Mouse (Mus musculus) kidney, adult 18-20 months (tissue): ENCODE measurements around the gene Tyw3.
"Not testable (repeated sequence)": the region's sequence is repeated elsewhere in the genome, so short reads cannot be mapped to it uniquely, and the experiment has no call there.

Experiments
- DNase-seq: peaks from one replicate; pipeline ENCODE4 v3.0.0; 2021

Tyw3 gene

GRCm38 (mm10) chr3:154596934-154597554 is at the start of gene Tyw3:
TSS of gene Tyw3 (minus strand) at chr3:154597104.
- DNase-seq: peak; percentile 98

- no peak for DNase-seq
Observed at GRCm38 (mm10) chr3:154633091-154633490, 36.2 kb upstream of the Tyw3 start.

- not testable (repeated sequence) for DNase-seq
Observed at GRCm38 (mm10) chr3:154631281-154631680, 34.4 kb upstream of the Tyw3 start.

- DNase-seq: no peak
Observed at GRCm38 (mm10) chr3:154628284-154628683, 31.4 kb upstream of the Tyw3 start.

- DNase-seq: no peak
Observed at GRCm38 (mm10) chr3:154616106-154616505, 19.2 kb upstream of the Tyw3 start.

- no peak for DNase-seq
Observed at GRCm38 (mm10) chr3:154615304-154615703, 18.4 kb upstream of the Tyw3 start.

GRCm38 (mm10) chr3:154614771-154615170 is 17.9 kb upstream of the Tyw3 start:
- no peak for DNase-seq

GRCm38 (mm10) chr3:154611888-154612287 is 15.0 kb upstream of the Tyw3 start:
- DNase-seq: no peak

- no peak for DNase-seq
Observed at GRCm38 (mm10) chr3:154607896-154608295, 11.0 kb upstream of the Tyw3 start.

- DNase-seq: no peak
Observed at GRCm38 (mm10) chr3:154604871-154605270, 8.0 kb upstream of the Tyw3 start.

- DNase-seq: no peak
Observed at GRCm38 (mm10) chr3:154602141-154602540, 5.2 kb upstream of the Tyw3 start.

GRCm38 (mm10) chr3:154597561-154597960 is 657 bp upstream of the Tyw3 start:
- peak; percentile 73 for DNase-seq

GRCm38 (mm10) chr3:154596488-154596933 is 393 bp downstream of the Tyw3 start, which contains the start of gene Cryz:
TSS of gene Cryz (plus strand) at chr3:154596711.
- peak; percentile 96 for DNase-seq

GRCm38 (mm10) chr3:154594156-154594555 is 2.7 kb downstream of the Tyw3 start:
- no peak for DNase-seq

GRCm38 (mm10) chr3:154593596-154593995 is 3.3 kb downstream of the Tyw3 start:
- DNase-seq: no peak

- DNase-seq: no peak
Observed at GRCm38 (mm10) chr3:154591621-154592020, 5.3 kb downstream of the Tyw3 start.

GRCm38 (mm10) chr3:154590971-154591370 is 5.9 kb downstream of the Tyw3 start:
- no peak for DNase-seq

- no peak for DNase-seq
Observed at GRCm38 (mm10) chr3:154584351-154584750, 12.6 kb downstream of the Tyw3 start.

GRCm38 (mm10) chr3:154577895-154578294 is 19.0 kb downstream of the Tyw3 start:
- no peak for DNase-seq

- DNase-seq: no peak
Observed at GRCm38 (mm10) chr3:154573666-154574065, 23.2 kb downstream of the Tyw3 start.

GRCm38 (mm10) chr3:154572341-154572972 is 24.4 kb downstream of the Tyw3 start:
- DNase-seq: peak; percentile 62

GRCm38 (mm10) chr3:154570786-154571185 is 26.1 kb downstream of the Tyw3 start:
- DNase-seq: no peak

GRCm38 (mm10) chr3:154570029-154570575 is 26.8 kb downstream of the Tyw3 start:
- DNase-seq: no peak

GRCm38 (mm10) chr3:154565437-154565836 is 31.5 kb downstream of the Tyw3 start:
- no peak for DNase-seq
